Mouse (Mus musculus) lung, postnatal 4 days (tissue): ENCODE data around the gene Pgam5.

Experiments
- DNase-seq, 2 experiments: peaks; one replicate each; pipeline ENCODE4 v3.0.0; 2021

Pgam5 gene

DNA sequence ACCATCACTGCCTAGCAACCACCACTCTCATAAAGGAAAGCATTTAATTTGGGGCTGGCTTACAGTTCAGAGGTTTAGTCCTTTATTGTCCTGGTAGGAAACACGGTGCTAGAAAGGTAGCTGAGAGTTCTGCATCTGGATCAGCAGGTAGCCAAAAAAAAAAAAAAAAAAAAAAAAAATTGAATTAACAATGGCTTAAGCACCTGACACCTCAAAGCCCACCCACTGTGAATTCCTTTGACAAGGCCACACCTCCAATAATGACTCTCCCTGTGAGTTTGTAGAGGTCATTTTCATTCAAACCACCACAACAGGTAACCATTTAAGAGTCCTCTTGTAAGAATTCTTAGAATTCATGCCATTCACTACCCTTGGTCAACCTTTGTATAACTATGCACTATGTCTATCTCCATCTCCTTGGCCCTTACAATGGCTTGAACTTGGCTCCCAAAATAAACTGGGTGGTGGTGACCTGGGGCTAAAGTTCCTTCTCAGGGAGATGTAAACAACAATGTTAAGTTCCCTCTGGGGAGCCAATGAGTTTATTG, 42.3 kb downstream of the Pgam5 start:
- DNase-seq: no peak

DNA sequence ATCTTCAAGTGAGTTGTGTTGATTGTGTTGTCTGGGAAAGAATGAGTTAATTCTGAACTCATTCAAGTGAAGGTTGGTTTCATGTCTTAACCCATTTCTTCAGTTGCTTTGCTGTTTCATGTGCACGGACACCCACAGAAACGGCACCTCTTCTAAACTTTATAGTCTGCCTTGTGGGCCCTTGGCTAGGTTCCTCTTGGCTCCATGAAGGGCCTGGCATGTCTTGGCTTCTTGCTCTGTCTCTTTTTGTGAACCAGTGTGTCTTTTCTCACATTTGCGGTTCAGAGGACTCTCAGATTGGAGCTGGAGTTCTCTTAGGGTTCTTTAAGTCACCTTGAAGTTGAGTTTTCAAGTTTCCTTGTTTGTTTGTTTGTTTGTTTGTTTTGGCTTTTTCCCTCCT, 44.7 kb downstream of the Pgam5 start:
- DNase-seq: no peak

DNA sequence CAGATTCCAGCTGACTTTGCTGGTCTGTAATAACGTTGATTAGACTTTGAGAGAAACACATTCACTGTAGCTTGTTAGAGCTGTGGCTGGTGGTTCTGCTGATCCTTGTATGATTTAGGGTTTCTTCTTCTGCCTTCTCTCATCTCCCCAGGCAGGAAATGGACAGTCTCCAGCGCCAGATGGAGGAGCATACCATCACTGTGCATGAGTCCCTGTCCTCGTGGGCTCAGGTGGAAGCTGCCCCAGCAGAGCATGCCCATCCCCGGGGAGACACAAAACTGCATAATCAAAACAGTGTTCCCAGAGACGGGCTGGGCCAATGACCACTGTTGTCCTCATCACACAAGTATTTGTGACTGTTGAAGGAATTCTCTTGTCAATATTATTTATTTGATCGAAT, 47.0 kb downstream of the Pgam5 start:
- no peak for DNase-seq

- DNase-seq: no peak
These were observed 49.4 kb downstream of the Pgam5 start for GRCm38 (mm10) chr5:110220331-110220730.

GRCm38 (mm10) chr5:110216780-110217179, 52.9 kb downstream of the Pgam5 start:
- no peak for DNase-seq

DNA sequence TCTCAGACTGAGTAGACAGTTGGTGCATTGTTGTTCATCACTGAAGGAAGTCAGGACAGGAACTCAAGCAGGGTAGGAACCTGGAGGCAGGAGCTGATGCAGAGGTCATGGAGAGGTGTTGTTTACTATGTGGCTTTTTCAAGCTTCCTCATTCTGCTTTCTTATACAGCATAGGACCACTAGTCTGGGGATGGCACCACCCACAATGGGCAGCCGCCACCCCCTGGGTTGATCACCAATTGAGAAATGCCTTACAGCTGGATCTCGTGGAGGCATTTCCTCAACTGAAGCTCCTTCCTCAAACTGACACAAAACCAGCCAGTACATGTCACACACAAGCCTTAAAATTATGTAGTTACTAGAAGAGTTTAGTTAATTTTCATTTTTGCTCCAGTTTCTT, 58.4 kb downstream of the Pgam5 start:
- DNase-seq: peak; percentile 34 to 35
